Mouse (Mus musculus) intestine, postnatal 0 days (tissue): ENCODE measurements around the gene Afap1l2. TPM values are rescaled to one million over a fixed set of nuclear protein-coding genes. Genes with fewer than 3 reads are reported as not detected.

Source experiments
- ATAC-seq: fragments of 200-750 bp; cut with Nextera tagmentation; 2 replicates; pipeline ENCODE4 v1.8.0; 2017; ENCODE audit warnings: mild to moderate bottlenecking, moderate TSS enrichment, moderate library complexity
- H3K27ac ChIP-seq: fragments of 300-500 bp; sonication (generic); 2 replicates; pipeline ENCODE4 v1.5.1; 2014; ENCODE audit warnings: mild to moderate bottlenecking, low read depth, low read length, moderate library complexity
- H3K27me3 ChIP-seq: fragments of 300-500 bp; sonication (generic); replicated peaks from 2 replicates; pipeline ENCODE4 v1.6.1; 2014; ENCODE audit warnings: low read length, mixed read lengths; ENCODE audit not compliant: control insufficient read depth, insufficient read depth
- H3K36me3 ChIP-seq: fragments of 300-500 bp; sonication (generic); 2 replicates; pipeline ENCODE4 v1.6.1; 2014; ENCODE audit warnings: mild to moderate bottlenecking, moderate library complexity; ENCODE audit not compliant: control insufficient read depth, insufficient read depth
- H3K4me1 ChIP-seq: fragments of 300-500 bp; sonication (generic); replicated peaks from 2 replicates; pipeline ENCODE4 v1.6.1; 2014; ENCODE audit warnings: antibody characterized with exemption, low read length, mixed read lengths; ENCODE audit not compliant: control insufficient read depth, insufficient read depth
- H3K4me2 ChIP-seq: fragments of 300-500 bp; sonication (generic); replicated peaks from 2 replicates; pipeline ENCODE4 v1.6.1; 2014; ENCODE audit warnings: low read depth, mild to moderate bottlenecking, moderate library complexity
- H3K4me3 ChIP-seq: fragments of 300-500 bp; sonication (generic); 2 replicates; pipeline ENCODE4 v1.5.1; 2014; ENCODE audit warnings: low read depth, low read length
- H3K9ac ChIP-seq: fragments of 300-500 bp; sonication (generic); 2 replicates; pipeline ENCODE4 v1.6.1; 2014; ENCODE audit warnings: mild to moderate bottlenecking, low read depth, low read length
- H3K9me3 ChIP-seq: fragments of 300-500 bp; sonication (generic); 2 replicates; pipeline ENCODE4 v1.6.1; 2016; ENCODE audit warnings: mixed run types; ENCODE audit not compliant: control insufficient read depth
- CTCF ChIP-seq: sonication (generic); IDR thresholded peaks from 2 replicates; pipeline ENCODE4 v1.5.1; 2016; ENCODE audit warnings: low read depth, mild to moderate bottlenecking, control low read depth, antibody characterized with exemption, moderate library complexity
- WGBS: fragments of 180-500 bp; shearing (Covaris S2); extraction: QIAGEN DNeasy Blood & Tissue Kit; methylation state at CpG from one replicate; pipeline ENCODE4 v1.1.7; 2014; 5-methylcytosine and 5-hydroxymethylcytosine counted together
- polyA plus RNA-seq: library from polyadenylated mRNA; unstranded; fragments of >200 nt; fragmentation: Nextera tagmentation; extraction: Ambion mirVana; gene quantifications from 2 replicates; pipeline ENCODE4 v1.2.1, GENCODE M21; 2015

Gene Afap1l2
- polyA plus RNA-seq, 1 experiment from 2014 or later = 7.1 TPM

DNA sequence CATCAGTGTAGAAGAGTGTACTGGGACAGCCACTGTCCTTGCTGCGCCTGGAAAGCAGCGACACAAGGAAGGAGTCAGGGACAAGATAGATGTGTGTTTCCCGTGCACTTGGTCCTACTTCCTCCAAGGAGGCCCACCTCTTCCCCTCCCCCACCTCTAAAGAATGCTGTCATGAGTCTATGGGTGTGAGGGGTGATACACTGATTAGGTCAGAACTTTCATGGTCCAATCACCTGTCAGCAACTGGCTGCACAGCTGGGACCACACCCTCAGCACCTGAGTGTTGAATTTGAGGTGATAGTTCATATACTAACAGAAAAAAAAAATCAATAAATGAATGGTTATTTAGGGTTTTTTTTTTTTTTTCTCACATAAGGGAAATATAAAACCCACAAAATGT, 4.0 kb upstream of the Afap1l2 start:
- no peak for ATAC-seq
- no peak overlapping the region for H3K27ac ChIP-seq
- TF ChIP-seq CTCF = no peak
- H3K27me3 ChIP-seq = peaks cover 21% of the 10 kb centered on the region; the same call in 1 of the 2 replicates
- no peak overlapping the region for H3K4me2 ChIP-seq
- H3K9ac ChIP-seq = no peak overlapping the region
- H3K4me1 ChIP-seq = no peaks in the 10 kb centered on the region
- no peaks in the 10 kb centered on the region for H3K36me3 ChIP-seq
- WGBS = 46% methylated on average over 3 of the region's 3 CpGs
- H3K4me3 ChIP-seq = no peak overlapping the region
- no peaks in the 10 kb centered on the region for H3K9me3 ChIP-seq

DNA sequence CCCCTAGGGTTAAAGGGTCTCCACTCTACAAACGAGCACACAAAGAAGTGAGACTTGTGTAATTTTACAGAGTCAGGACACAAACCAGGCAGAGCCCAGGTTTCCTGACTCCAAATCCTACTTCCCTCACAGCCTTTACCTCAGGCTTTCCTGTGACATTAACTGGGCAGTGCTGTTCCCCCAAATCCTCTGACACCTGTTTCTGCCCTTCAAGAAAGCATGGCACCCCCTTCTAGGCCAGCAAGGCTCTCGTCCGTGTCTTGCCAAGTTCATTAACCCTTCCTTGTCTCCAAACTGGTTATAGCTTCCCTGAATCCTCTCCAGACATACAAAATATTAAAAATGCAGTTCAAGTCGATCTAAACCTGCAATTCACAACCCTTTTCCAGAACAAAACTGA, 2.0 kb upstream of the Afap1l2 start:
- no peaks in the 10 kb centered on the region for H3K9me3 ChIP-seq
- TF ChIP-seq CTCF = no peak
- WGBS = 54% methylated on average over 4 of the region's 4 CpGs
- H3K36me3 ChIP-seq = no peaks in the 10 kb centered on the region
- no peak overlapping the region for H3K4me3 ChIP-seq
- H3K27me3 ChIP-seq = peaks cover 26% of the 10 kb centered on the region; the same call in 1 of the 2 replicates
- ATAC-seq = no peak
- H3K9ac ChIP-seq = no peak overlapping the region
- H3K4me2 ChIP-seq = no peak overlapping the region
- no peak overlapping the region for H3K27ac ChIP-seq
- no peaks in the 10 kb centered on the region for H3K4me1 ChIP-seq

DNA sequence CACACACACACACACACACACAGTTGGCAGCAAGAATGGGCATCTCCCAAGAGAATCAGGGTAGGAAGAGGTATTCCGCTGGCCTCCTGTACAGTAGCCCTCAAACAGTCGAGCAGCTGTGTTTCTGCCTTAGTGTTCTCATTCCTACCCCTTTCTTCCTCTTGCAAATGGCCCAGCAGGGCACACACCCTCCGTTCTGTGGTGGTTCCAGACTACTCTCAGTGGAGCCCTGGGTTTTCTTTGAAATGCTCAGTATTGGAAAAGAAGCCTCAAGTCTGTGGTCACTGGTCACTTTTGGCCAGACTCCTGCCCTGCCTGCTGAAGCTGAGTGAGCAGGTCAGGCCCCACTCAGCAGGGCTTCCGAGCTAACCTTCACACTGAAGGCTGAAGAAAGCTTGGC, 1.6 kb upstream of the Afap1l2 start:
- H3K9ac ChIP-seq = no peak overlapping the region
- H3K9me3 ChIP-seq = no peaks in the 10 kb centered on the region
- no peak overlapping the region for H3K4me3 ChIP-seq
- no peak for ATAC-seq
- TF ChIP-seq CTCF = no peak
- H3K27me3 ChIP-seq = peaks cover 26% of the 10 kb centered on the region; the same call in 1 of the 2 replicates
- no peaks in the 10 kb centered on the region for H3K4me1 ChIP-seq
- no peak overlapping the region for H3K4me2 ChIP-seq
- WGBS = 75% methylated on average over 4 of the region's 4 CpGs
- H3K36me3 ChIP-seq = no peaks in the 10 kb centered on the region
- H3K27ac ChIP-seq = no peak overlapping the region

DNA sequence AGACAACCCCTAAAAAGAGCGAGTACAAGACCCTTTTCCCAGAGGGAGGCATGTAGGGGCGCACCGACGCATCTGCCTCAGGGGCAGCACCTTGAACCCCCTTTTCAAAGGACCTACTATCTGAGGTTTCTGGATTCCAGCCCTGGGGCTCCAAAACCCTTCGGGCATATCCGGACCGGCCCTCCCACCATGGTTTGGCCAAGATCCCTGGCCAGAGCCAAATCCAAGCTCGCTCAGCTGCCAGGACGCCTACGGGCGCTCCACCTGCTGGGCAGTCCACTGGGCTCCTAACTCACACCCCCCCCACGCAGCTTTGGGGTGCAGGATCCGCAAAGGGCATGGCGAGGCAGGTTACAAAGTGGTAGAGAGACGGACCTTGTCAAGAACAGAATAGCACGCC, 737 bp downstream of the Afap1l2 start:
- Histone ChIP-seq H3K4me2 (peak overlapping the region; percentile 87), H3K4me3 (peak overlapping the region; percentile 60), H3K27me3 (peaks cover 26% of the 10 kb centered on the region; the same call in 1 of the 2 replicates), H3K9ac (peak overlapping the region; percentile 50; the same call in 1 of the 2 replicates), H3K4me1 (no peaks in the 10 kb centered on the region), H3K9me3 (no peaks in the 10 kb centered on the region), H3K36me3 (no peaks in the 10 kb centered on the region), H3K27ac (no peak overlapping the region)
- peak; percentile 36 for TF ChIP-seq CTCF
- no peak for ATAC-seq
- WGBS = 68% methylated on average over 16 of the region's 16 CpGs

DNA sequence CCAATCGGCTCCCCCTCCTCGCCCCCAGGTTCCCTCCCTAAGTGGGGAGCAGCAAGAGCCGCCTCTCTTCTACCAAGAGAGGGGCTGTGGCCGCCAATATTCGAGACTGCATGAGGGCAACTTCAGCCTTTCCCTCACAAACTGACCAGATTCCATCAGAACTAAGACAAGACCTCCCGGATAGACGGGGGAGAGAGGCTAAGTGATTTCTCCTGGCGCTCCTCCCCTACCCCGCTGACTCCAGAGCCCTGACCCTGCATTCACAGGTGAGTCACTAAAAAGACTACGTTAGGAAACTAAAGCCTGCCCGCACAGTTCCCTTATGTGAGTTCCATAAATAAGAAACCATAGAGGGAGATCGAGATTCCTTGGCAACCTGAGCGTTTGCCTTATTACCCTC, 1.2 kb downstream of the Afap1l2 start:
- Histone ChIP-seq H3K27ac (no peak overlapping the region), H3K4me1 (no peaks in the 10 kb centered on the region), H3K9ac (no peak overlapping the region; the same call in 1 of the 2 replicates), H3K4me2 (peak overlapping the region; percentile 87), H3K9me3 (no peaks in the 10 kb centered on the region), H3K4me3 (peak overlapping the region; percentile 60), H3K36me3 (no peaks in the 10 kb centered on the region), H3K27me3 (peaks cover 26% of the 10 kb centered on the region; the same call in 1 of the 2 replicates)
- 62% methylated on average over 13 of the region's 13 CpGs for WGBS
- no peak for ATAC-seq
- no peak for TF ChIP-seq CTCF

DNA sequence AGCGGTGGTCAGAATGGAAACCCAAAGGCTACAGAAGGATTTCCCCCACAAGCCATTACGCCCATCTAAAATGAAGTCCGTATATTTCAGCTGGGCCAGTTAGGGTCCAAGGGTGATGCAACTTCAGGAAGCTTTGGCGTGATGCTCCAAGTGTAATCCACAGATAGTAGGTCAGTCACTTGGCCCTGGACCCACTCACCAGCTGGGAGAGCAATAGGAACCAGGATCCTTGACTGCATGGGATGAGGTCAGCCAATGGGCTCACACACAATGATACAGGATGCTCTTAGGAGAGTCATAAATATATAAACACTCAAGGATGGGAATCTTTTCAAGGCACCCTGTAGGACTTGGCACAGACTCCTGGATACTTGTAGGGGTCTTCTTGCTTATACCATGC, 3.0 kb downstream of the Afap1l2 start:
- Histone ChIP-seq H3K36me3 (no peaks in the 10 kb centered on the region), H3K9me3 (no peaks in the 10 kb centered on the region), H3K27ac (no peak overlapping the region), H3K4me3 (no peak overlapping the region), H3K9ac (no peak overlapping the region), H3K27me3 (peaks cover 26% of the 10 kb centered on the region; the same call in 1 of the 2 replicates), H3K4me2 (no peak overlapping the region), H3K4me1 (no peaks in the 10 kb centered on the region)
- no peak for TF ChIP-seq CTCF
- ATAC-seq = no peak
- 76% methylated on average over 4 of the region's 4 CpGs for WGBS

DNA sequence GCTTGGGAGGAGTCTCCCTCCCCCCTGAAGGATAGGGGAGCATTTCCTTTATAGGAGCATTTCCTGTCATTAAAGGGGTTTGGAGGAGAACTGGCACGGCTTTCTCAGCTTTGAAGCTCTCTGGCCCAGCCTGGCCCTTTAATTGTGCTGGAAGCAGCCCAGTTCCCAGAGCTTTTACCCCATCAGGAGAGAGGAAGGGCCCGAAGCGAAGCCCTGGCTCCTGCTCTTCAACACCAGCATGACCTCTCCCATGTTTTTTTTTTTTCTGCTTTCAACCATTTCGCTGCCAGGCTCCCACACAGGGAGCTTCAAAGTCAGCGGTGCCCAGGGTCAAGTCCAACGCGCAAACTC, 4.6 kb downstream of the Afap1l2 start:
- Histone ChIP-seq H3K4me3 (no peak overlapping the region), H3K9me3 (no peaks in the 10 kb centered on the region), H3K4me1 (no peaks in the 10 kb centered on the region), H3K36me3 (no peaks in the 10 kb centered on the region), H3K27ac (no peak overlapping the region), H3K4me2 (no peak overlapping the region), H3K27me3 (peaks cover 19% of the 10 kb centered on the region; the same call in 1 of the 2 replicates), H3K9ac (no peak overlapping the region)
- ATAC-seq = no peak
- 44% methylated on average over 7 of the region's 7 CpGs for WGBS
- TF ChIP-seq CTCF = no peak
